Mouse (Mus musculus): Measurements from ENCODE around the gene Bmi1. TPM values are rescaled to one million over a fixed set of nuclear protein-coding genes. Genes with fewer than 3 reads are reported as not detected.

Gene Bmi1
- polyA plus RNA-seq, 1 experiment from 2014 or later = 29.0 TPM

DNA sequence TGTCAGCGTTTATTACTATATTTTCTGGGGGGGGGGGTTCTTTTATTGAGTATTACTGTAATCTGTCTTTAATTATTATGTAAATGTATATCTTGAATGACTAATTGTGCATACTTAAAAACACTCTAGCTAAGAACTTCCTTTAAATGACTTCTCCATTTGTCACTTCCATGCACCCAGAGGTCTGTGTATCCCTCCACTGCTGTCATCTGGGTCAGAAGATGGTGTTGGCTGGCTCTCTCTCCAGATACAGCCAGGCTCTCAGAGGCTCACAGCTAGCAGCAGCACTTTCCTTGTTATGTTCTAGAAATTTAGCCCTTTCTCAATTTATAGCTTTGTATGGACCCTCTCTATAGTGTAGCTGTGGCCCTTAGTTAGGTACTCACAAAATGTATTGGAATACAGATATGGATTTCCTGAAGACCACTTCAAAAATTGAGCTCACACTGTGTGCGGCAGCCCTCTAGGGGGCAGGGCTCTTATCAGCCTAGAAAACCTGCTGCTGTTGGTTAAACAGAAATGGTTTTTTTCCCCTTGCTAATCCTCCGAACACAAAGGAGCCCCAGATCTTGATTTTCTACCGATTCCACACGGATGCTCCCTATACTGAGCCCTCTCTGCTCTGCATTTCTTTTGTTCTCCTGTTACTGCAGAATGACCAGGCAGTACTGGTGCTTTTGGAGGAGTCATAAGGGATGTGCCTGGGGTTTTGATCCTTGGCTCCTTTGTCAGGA lies 57.7 kb downstream of the Bmi1 start:
- Histone ChIP-seq H3K4me1 (no peaks in the 10 kb centered on the region), H3K4me3 (replicated peaks) (no peak overlapping the region), H3K9me3 (replicated peaks) (no peaks in the 10 kb centered on the region), H3K27ac (no peak overlapping the region), H3K4me2 (no peak overlapping the region), H3K36me3 (no peaks in the 10 kb centered on the region), H3K27me3 (no peaks in the 10 kb centered on the region), H3K9ac (no peak overlapping the region)
- ATAC-seq (replicated peaks; ENCODE audit: low FRiP score) = no peak
- WGBS = 59% methylated on average over 5 of the region's 5 CpGs

Other genes with a start within 250 kb of the Bmi1 start
- 205 and 229 TPM in 2 replicates for gene Commd3, start 4.6 kb upstream of the Bmi1 start, polyA plus RNA-seq (2015; fragmentation: Nextera tagmentation; extraction: Ambion mirVana)
- gene Spag6, start 17.0 kb downstream of the Bmi1 start, polyA plus RNA-seq (2015; fragmentation: Nextera tagmentation; extraction: Ambion mirVana) = 0.26 TPM in 1 of 2 replicates, not detected in the other